Mouse (Mus musculus): ENCODE data around the gene Mapk8ip3.

Gene Mapk8ip3

DNA sequence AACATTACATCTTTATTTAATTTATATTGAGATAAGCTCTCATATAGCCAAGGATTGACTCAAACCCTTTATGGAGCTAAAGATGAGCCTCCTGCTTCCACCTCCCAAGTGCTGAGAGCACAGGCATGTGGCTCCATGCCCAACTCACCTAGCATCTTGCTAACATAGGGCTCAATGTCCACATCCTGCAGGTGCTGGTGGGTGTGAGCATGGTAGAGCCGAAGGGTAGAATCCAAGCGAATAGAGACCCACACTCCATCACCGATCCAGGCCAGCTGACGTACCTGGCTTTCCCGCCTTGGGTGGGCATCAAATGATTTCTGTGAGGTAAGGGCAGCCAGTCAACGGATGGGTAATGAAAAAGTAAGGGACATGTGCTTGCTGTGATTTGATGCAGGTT, 36.8 kb downstream of the Mapk8ip3 start:
- peak; percentile 89 for DNase-seq

DNA sequence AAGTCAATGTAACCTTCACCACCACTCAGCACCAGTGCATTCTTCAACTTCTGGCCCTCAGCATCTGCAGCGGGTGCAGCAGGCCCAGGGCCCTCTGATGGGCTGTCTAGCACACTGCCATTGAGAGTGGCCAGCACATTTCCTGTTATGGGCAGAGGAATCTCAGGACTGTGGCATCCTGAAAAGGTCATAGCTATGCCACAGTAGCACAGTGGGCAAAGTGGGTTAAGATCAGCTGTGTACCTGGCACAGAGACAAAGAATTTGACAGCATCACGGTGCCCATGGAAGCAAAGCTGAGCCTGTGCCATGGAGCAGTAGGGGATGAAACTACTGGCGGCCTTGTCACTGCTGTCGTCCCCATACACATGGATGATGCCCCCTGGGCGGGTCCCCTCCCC, 37.6 kb downstream of the Mapk8ip3 start:
- peak; percentile 98 for DNase-seq

DNA sequence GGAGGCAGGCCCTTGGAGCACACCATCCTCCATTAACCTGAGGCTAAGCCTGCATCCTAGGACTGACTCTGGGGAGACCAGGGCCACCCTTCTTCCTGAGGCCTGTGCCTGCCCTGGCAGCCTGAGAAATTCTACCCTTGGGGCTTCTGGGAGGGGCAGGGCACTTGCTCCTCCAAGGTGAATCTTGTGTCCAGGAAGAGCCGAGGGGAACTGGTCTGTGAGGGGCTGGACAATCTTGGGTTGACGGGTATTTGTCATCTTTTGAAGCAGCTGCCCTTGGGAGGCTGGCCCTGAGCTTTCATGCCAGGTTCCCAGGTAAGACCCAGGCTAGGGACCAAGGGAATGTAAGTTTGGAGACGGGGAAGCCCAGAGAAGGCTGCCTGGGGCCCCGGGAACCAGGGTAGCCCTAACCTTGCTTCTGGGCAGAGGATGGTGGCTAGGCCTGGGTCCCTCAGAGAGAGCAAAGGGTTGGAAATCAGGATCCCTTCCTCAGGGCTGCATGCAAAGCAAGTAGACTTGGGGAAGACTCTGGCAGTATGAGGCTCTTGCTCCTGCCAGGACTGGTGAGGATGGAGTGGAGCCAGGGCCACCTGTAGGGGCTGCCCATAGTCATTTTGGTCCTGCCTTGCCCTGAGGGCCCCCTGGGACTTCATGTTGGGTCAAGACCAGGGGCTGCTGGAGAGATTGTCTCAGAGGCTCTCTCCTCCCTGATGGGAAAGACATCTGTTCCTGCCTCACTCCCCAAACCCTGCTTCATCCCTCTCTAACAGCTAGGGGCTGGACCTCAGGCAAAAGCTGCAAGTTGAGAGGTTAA, 38.5 kb downstream of the Mapk8ip3 start:
- peak; percentile 93 for DNase-seq

DNA sequence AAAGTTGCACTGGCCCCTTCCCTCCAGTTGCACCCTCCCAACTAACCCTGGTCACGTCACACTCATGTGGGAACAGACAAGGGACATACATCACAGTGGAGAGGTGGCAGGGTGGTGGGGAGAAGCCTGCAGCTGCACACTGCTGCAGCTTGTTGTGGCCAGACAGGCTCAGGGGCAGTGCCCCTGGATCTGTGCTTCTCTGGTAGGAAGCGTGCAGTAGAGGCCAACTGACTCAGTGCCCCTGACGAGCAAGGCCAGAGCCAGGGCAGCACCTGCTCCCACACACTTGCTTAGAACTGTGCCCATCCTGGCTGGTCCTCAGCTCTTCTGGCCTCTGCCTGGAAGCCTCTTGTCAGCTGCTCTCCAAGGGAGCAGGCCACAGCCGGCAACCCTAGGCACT, 39.2 kb downstream of the Mapk8ip3 start:
- DNase-seq, result peak; percentile 92

DNA sequence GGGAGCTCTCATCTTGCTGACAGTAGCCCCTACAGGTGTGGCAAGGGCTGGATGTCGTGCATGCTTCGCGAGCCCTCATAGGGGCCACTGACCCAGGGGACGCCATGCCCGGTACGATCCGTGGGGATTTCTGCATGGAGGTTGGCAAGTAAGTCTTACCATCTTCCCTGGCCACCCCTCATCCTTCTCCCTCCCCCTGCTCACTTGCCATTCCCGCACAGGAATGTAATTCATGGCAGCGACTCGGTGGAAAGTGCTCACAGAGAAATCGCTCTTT, 39.8 kb downstream of the Mapk8ip3 start:
- peak; percentile 94 for DNase-seq

DNA sequence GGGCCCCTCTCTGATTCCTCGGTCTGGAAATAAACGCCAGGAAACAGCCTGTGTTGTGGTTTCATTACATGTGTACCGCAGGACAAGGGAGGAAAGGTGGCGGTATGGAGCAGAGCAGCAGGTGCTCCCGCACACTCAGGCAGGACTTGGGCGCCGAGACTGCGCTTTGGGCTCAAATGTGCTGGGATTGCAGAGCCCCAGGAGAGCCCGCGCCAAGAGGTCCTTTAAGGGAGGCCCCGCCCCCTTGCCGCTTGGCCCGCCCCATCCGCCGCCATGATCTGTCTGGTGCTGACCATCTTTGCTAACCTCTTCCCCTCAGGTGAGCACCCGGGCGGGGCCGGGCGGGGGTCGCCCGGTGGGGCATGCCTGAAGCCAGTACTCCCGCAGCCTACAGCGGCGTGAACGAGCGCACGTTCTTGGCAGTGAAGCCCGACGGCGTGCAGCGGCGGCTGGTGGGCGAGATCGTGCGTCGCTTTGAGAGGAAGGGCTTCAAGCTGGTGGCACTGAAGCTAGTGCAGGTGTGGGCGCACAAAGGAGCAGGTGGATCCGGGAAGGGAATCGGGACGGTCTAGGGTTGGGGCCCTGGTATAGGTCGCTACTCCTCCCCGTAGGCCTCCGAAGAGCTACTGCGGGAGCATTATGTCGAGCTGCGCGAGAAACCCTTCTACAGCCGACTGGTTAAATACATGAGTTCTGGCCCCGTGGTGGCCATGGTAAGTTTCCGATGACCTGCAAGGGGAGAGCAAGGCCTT, 40.4 kb downstream of the Mapk8ip3 start, which contains the start of gene Nme3:
Gene Nme3, plus strand, starts transcription at position 260 of the 752 bp plus-strand sequence.
- peak; percentile 98 for DNase-seq

DNA sequence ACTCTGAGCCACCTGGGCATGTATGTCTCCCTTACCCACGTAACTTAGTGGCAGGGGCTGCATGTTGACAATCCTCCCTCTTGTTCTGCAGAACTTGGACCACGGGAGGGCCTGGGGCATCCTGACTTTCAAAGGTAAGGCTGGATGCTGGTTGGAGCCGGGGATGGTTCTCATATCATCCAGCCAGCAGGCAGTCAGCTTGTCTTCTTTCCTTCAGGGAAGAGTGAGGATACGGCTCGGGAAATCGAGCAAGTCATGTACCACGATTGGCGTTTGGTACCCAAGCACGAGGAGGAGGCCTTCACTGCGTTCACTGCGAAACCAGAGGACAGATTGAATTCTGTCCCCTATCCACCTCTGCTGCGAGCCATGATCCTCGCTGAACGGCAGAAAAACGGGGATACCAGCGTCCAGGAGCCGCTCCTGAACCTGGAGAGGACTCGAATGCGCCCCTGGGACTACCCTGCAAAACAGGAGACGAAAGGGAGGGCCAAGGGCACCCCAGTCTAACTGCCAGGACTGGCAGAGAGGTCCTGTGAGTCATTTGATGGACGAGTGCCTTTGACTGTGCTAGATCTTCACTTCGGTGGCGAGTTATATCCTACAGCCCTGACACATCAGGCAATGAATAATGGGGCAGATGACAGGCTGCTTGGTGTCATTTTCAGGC, 41.1 kb downstream of the Mapk8ip3 start:
- no peak for DNase-seq

DNA sequence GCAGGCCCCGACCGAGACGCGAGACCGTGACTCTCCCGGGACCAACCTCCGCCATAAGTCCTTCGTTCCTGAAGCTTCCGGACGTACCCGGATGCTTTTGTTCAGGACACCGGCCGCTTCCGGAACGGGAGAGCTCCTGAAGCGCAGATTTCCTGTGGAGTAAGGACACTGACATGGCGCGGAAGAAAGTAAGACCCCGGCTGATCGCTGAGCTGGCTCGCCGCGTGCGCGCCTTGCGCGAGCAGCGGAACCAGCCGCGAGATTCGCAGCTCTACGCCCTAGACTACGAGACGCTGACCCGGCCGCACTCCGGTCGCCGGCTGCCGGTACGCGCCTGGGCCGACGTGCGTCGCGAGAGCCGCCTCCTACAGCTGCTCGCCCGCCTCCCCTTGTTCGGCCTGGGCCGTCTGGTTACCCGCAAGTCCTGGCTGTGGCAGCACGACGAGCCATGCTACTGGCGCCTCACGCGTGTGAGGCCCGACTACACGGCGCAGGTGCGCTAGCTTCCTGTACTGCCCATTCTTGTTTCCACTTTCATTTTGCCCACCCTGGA, 41.7 kb downstream of the Mapk8ip3 start, which contains the start of the genes Eme2 and Mrps34:
Gene Eme2, minus strand, starts transcription at position 93 of the 553 bp plus-strand sequence.
Gene Mrps34, plus strand, starts transcription at position 122 of the 553 bp plus-strand sequence.
- peak; percentile 98 for DNase-seq

DNA sequence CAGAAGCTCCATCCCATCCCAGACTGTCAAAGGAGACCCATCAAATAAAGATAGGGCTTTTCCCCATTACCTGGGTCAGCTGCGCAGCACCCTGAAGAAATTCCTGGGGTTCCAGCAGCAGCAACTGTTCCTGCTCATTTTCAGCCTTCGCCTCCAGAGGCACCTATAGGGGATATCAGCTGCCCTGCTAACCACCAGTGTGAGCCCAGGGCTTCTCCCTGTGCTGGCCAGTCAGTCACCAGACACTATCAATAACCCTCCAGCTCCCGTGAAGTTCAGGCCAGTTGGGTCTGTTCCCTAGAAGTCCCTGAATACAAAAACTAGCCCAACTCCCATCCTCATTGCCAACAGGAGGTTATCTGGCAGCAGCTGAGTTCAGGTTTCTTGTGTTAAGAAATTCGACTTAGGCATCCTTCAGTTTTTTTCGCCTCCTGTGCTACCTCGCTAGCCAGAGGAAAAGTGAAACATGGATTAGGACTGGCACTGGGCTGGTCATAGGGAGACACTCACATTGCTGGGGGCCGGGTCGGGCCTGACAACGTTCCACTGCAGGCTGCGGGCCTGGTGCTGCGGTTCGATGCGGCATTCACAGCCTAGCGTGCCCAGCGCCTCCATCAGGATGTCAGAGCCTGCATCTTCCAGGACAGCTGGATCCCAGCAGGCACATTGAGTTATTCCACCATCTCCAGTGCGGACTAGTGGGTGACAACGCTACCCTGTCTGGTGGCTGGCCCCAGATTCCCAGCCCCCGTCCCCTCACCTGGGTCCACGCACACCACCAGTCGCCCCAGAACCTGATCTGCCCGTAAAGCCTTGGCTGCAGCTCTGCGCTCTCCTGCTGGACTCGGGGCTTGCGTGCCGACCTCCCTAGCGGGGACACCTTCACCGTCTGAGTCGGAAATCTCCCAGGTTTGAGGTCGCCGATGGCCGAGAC, 42.4 kb downstream of the Mapk8ip3 start:
- DNase-seq, result peak; percentile 88

DNA sequence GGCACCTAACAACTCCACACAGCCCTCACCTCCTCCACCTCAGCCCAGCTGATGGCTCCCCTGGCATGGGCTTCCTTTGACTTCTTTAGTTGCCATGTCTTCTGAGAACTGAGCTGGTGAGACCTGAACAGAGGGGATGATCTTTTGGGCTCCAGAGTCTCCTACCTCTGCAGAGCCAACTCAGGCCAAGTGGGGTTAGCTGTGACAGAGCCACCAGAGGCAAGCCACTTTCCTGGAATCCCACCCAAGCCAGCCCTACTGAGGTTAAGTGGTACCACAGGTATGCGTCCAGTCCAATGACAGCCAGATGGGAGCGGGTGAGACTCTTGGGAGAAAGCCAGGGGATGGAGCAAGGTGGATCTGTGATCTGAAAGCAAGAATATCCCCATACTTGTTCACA, 43.5 kb downstream of the Mapk8ip3 start:
- DNase-seq, result peak; percentile 87

DNA sequence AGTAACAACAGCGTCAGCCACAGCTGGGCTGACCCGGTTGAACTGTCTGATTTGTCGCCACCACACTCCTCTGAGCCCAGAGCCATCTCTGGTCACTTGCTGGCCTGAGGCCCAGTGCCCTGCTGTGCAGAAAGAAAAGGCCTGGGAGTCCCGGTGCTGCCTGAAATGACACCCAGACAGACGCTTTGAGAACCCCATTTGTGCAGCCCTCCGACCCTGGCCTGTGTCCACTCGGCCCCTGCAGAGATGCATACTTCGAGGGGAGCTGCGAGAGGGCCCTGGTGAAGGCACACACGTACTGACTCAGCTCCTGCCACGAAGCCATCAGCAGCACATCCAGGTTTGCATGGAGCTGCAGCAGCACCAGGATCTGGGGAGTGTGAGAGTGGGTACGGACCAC, 44.0 kb downstream of the Mapk8ip3 start:
- peak; percentile 94 for DNase-seq

DNA sequence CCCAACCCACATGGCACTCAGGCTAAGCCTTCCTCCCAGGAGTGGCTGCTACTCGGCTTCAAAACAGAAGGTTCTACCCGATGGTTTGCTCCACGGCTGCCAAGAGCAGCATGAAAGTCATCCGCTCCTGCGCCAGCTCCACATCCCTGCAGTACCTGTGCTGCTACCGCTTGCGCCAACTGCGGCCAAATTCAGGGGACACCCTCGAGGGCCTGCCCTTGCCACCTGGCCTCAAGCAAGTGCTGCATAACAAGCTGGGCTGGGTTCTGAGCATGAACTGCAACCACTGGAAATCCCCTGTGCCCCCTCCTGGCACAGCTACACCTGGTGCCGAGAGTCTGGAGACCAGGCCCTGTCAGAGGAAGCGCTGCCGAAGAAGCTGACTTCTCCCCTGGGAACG, 45.5 kb downstream of the Mapk8ip3 start:
- DNase-seq, result peak; percentile 92

DNA sequence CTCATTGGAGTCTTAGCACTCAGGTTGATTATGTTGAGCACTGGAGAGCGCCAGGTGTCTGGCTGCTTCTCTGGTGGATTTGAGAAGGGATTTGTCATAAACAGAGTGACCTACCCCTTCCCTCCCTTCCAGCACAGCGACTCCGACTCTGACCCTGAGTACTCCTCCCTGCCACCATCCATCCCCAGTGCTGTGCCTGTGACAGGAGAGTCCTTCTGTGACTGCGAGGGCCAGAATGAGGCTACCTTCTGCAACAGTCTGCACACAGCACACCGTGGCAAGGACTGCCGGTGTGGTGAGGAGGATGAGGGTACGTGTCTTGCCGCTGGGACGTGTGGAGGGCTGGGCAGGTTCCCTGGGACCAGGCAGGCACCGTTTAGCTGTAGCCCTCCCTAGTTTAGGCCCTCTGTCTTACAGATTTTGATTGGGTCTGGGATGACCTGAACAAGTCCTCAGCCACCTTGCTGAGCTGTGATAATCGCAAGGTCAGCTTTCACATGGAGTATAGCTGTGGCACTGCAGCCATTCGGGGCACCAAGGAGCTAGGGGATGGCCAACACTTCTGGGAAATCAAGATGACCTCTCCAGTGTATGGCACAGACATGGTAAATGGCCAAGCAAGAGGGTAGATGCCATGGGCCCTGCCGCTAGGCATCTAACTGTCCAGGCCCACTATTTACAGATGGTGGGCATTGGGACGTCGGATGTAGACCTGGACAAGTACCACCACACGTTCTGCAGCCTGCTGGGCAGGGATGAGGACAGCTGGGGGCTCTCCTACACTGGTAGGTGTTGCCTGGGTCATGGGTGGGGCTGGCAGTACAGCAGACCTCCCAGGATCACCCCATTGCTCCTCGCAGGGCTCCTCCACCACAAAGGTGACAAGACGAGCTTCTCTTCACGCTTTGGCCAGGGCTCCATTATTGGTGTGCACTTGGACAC, 46.4 kb downstream of the Mapk8ip3 start:
- DNase-seq, result peak; percentile 90

DNA sequence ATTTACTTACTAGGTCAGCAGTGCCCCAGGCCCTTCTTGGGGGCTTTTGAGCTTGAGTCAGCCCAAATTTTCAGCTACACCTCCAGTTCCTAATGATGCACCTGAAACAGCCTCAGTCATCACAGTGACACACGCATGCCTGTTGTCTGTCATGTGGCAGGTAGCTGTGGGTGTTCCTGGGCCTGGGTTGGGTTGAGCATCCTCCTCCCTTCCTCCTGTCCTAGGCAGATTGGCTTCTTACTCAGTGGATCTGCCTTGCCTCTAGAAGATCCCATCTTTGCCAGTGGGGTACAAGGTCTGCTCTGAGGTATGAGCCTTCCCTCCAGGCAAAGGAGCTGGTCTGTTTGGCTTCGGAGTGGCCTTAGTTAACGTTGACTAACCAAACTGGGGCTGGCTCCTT, 47.9 kb downstream of the Mapk8ip3 start:
- peak; percentile 89 for DNase-seq

DNA sequence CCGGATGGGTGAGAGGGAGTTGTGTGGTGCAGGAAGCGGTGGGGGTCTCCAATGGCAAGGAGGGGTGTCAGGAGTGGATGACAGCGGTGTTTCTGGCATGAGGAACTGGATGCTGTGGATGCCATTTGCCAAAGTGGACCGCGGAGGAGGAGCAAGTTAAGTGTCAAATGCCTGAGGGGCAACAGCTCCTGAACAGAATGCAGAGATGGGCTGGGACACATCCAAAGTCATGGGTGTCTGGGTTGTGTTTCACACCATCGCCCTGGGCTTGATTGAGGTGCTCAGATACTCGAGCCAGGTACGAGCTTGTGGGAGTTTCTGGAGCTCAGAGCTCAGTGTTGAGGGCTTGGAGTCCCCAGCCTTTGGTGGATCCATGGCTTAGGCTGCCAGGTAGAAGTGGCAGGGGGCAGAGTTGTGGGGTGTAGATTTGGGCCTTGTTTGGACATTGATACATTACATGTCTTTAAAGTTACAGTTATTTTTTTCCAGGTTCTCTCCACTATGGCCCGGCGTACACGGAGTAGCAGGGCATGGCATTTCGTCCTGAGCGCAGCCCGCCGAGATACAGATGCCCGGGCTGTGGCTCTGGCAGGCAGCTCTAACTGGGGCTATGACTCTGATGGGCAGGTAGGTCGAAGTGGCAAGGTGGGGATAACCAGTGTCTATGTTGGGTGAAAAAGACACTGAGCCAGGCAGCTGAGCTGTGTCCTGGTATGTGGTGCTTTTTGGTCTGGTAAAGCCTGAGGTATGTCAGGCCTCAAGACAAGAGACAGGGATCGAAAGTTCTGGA, 49.3 kb downstream of the Mapk8ip3 start:
- peak; percentile 94 for DNase-seq

DNA sequence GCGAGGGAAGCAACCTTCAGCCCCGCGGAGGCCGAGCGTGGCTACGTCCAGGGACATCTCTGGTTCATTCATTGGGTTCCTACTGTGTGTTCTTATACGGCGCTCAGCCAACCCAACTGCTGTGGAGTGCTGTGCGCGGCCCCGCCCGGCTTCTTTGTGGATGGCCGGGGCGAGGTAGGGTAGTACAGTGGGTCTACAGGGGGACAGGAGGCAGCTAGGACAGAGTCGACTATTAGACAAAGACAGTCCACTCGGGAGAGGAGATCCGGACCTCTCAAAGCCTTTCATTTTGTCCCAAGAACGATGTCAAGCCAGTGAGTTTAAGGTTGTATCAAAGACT, 49.9 kb downstream of the Mapk8ip3 start:
- DNase-seq, result no peak

DNA sequence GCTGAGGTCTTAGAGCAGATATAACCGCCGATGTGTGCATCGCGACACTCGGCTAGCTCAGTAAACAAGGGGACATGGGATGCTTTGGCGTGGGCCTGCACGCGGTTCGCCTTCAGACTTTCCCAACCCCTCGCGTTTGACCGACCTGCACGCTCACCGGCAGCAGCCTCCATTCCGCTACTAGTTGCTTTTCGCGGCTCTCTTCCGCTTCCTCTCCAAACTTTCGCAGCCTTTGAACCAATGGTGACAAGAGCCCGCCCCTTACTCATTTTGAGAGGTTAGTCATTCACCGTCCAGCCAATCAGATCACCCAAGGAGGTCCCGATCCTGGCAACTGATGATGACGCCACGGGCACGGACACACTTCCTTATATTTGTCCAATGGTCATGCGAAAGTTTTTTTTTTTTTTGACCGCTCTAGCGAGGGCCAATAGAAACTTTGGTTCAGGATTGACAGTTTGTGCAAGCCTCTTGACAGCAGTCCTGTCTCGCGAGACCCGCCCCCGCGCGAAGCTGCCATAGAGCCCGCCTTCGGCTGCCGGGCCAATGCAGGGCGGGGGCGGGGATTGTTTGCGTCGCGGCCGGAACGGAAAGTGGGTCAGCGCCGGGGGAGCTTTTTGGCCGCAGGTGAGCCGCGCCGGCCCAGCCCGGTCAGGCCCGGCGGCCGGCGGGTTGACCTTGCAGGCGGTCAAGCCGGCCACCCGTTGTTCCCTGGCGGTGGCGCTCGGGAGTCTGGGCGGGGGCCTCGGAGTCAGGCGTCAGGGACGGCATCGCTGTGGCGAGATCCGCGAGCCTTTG, 50.4 kb downstream of the Mapk8ip3 start, which contains the start of the genes Nubp2 and Spsb3:
Gene Nubp2, minus strand, starts transcription at position 216 of the 798 bp plus-strand sequence.
Gene Spsb3, plus strand, starts transcription at position 510 of the 798 bp plus-strand sequence.
- DNase-seq, result peak; percentile 100

DNA sequence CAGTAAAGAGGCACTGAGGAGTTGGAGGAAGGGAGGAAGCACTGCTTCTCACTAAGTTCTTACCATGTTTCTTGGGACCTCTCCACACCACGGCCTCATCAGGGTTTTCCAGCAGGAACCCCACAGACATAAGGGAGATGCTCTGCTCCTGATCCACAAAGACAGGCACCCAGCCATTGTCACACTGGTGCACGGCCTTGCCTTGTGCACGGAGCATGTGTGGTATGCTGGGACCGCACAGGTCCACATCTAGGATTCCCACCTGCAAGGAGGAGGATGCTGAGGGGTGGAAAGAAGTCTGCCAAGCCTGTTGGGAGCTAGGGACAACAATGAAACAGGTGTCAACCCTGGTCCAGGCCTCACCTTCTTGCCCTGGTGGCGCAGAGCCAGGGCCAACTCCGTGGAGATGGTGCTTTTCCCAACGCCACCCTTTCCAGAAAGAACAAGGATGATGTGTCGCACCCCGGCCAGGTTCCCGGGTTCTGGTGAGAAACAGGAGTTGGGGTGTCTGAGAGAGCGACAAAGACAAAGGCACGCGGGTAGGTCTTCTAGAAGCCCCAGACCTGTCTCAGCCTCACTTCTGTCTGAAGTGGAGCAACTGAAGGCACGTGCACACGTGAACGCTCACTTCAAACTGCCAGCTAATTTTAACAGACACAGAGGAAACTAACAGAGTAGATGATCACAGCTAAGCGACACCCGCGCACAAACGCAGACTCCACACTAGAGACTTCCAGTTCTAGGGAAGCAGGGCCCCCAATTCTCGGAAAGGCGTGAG, 51.2 kb downstream of the Mapk8ip3 start:
- peak; percentile 94 for DNase-seq

Data from heart, adult 11 months (tissue).